Mouse (Mus musculus) heart, adult 2 months (tissue): ENCODE data around the gene Map3k12.

Source experiments
- CTCF ChIP-seq: fragments of 200-600 bp; IDR thresholded peaks from 2 replicates; pipeline ENCODE4 v1.8.1; 2022; ENCODE audit warnings: antibody characterized with exemption, mild to moderate bottlenecking, moderate library complexity
- POLR2A ChIP-seq: fragments of 200-500 bp; IDR thresholded peaks from 2 replicates; pipeline ENCODE4 v1.6.1; 2011; ENCODE audit warnings: mild to moderate bottlenecking, low read depth, low read length, control low read depth; ENCODE audit not compliant: insufficient read depth

DNA sequence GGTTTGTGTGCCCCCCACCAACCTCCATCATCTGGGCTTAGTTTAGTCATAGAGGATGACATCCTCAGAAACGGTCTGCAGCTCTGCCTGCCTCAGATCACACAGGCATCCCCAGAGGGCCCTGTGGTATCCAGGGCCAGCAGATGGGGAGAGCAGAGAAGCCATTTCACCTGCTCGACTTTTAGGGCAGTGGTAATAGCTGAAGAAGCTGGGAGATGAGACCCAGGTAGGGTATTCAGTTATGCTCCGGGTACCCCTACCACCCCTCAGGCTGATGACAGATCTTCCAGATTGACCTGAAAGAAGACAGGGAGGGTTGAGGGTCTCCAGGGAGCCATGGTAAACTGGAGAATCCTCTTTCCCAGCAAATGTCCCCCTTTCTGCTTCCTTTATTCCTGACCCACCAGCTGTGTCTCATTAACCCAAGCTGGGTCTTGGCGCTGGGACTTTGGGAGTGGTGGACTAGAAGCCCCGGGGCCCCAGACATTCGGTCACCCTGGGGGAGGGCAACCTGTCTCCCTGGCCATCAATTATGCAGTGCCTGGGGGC, 5.5 kb downstream of the Map3k12 start:
- no peak for TF ChIP-seq CTCF
- no peak for TF ChIP-seq POLR2A
